Mouse (Mus musculus): ENCODE measurements around the gene Col9a2. TPM values are rescaled to one million over a fixed set of nuclear protein-coding genes. Genes with fewer than 3 reads are reported as not detected.

Gene Col9a2
- polyA plus RNA-seq, 1 experiment from 2014 or later: 8.1 TPM

GRCm38 (mm10) chr4:121007006-121007405 is 32.2 kb upstream of the Col9a2 start:
- Histone ChIP-seq H3K9ac (replicated peaks; ENCODE audit: low read depth, low read length) (no peak overlapping the region), H3K27me3 (ENCODE audit: control insufficient read depth, insufficient read depth, low read length) (no peaks in the 10 kb centered on the region), H3K4me3 (ENCODE audit: low read depth, low read length) (no peak overlapping the region), H3K27ac (ENCODE audit: low read depth, low read length) (no peak overlapping the region), H3K9me3 (ENCODE audit: control insufficient read depth, low read length) (no peaks in the 10 kb centered on the region), H3K4me2 (ENCODE audit: low read depth, low read length) (no peak overlapping the region), H3K36me3 (ENCODE audit: control insufficient read depth, insufficient read depth, low read length) (no peaks in the 10 kb centered on the region), H3K4me1 (ENCODE audit: control insufficient read depth, insufficient read depth, low read length) (peaks cover 30% of the 10 kb centered on the region)
- ATAC-seq (ENCODE audit: low read depth): no peak

GRCm38 (mm10) chr4:121008071-121008745 is 31.0 kb upstream of the Col9a2 start:
- WGBS: 61% methylated on average over 3 of the region's 3 CpGs
- Histone ChIP-seq H3K27me3 (ENCODE audit: control insufficient read depth, insufficient read depth, low read length) (no peaks in the 10 kb centered on the region), H3K36me3 (ENCODE audit: control insufficient read depth, insufficient read depth, low read length) (no peaks in the 10 kb centered on the region), H3K9me3 (ENCODE audit: control insufficient read depth, low read length) (no peaks in the 10 kb centered on the region), H3K27ac (ENCODE audit: low read depth, low read length) (no peak overlapping the region), H3K4me3 (ENCODE audit: low read depth, low read length) (no peak overlapping the region), H3K4me1 (ENCODE audit: control insufficient read depth, insufficient read depth, low read length) (peaks cover 20% of the 10 kb centered on the region; the same call in 1 of the 2 replicates), H3K4me2 (ENCODE audit: low read depth, low read length) (no peak overlapping the region), H3K9ac (replicated peaks; ENCODE audit: low read depth, low read length) (no peak overlapping the region)
- no peak for ATAC-seq (ENCODE audit: low read depth)

- Histone ChIP-seq H3K4me2 (ENCODE audit: low read depth, low read length) (no peak overlapping the region), H3K4me1 (ENCODE audit: control insufficient read depth, insufficient read depth, low read length) (peaks cover 14% of the 10 kb centered on the region; the same call in 1 of the 2 replicates), H3K27me3 (ENCODE audit: control insufficient read depth, insufficient read depth, low read length) (no peaks in the 10 kb centered on the region), H3K4me3 (ENCODE audit: low read depth, low read length) (no peak overlapping the region), H3K9ac (replicated peaks; ENCODE audit: low read depth, low read length) (no peak overlapping the region), H3K9me3 (ENCODE audit: control insufficient read depth, low read length) (no peaks in the 10 kb centered on the region), H3K36me3 (ENCODE audit: control insufficient read depth, insufficient read depth, low read length) (no peaks in the 10 kb centered on the region), H3K27ac (ENCODE audit: low read depth, low read length) (no peak overlapping the region)
- no peak for ATAC-seq (ENCODE audit: low read depth)
- WGBS: 81% methylated on average over 5 of the region's 5 CpGs
These were observed 30.0 kb upstream of the Col9a2 start for GRCm38 (mm10) chr4:121009151-121009550.

GRCm38 (mm10) chr4:121010770-121011549 is 28.2 kb upstream of the Col9a2 start:
- Histone ChIP-seq H3K36me3 (ENCODE audit: control insufficient read depth, insufficient read depth, low read length) (no peaks in the 10 kb centered on the region), H3K4me2 (ENCODE audit: low read depth, low read length) (peak overlapping the region; percentile 6; the same call in 1 of the 2 replicates), H3K4me3 (ENCODE audit: low read depth, low read length) (no peak overlapping the region), H3K9ac (replicated peaks; ENCODE audit: low read depth, low read length) (no peak overlapping the region), H3K27me3 (ENCODE audit: control insufficient read depth, insufficient read depth, low read length) (no peaks in the 10 kb centered on the region), H3K4me1 (ENCODE audit: control insufficient read depth, insufficient read depth, low read length) (peaks cover 29% of the 10 kb centered on the region), H3K27ac (ENCODE audit: low read depth, low read length) (no peak overlapping the region), H3K9me3 (ENCODE audit: control insufficient read depth, low read length) (no peaks in the 10 kb centered on the region)
- 85% methylated on average over 11 of the region's 11 CpGs for WGBS
- no peak for ATAC-seq (ENCODE audit: low read depth)

GRCm38 (mm10) chr4:121014594-121015267 is 24.5 kb upstream of the Col9a2 start:
- Histone ChIP-seq H3K27me3 (ENCODE audit: control insufficient read depth, insufficient read depth, low read length) (no peaks in the 10 kb centered on the region), H3K4me2 (ENCODE audit: low read depth, low read length) (peak overlapping the region; percentile 80), H3K4me1 (ENCODE audit: control insufficient read depth, insufficient read depth, low read length) (peaks cover 25% of the 10 kb centered on the region), H3K9ac (replicated peaks; ENCODE audit: low read depth, low read length) (no peak overlapping the region), H3K27ac (ENCODE audit: low read depth, low read length) (no peak overlapping the region), H3K36me3 (ENCODE audit: control insufficient read depth, insufficient read depth, low read length) (no peaks in the 10 kb centered on the region), H3K4me3 (ENCODE audit: low read depth, low read length) (peak overlapping the region; percentile 96; the same call in 1 of the 2 replicates), H3K9me3 (ENCODE audit: control insufficient read depth, low read length) (no peaks in the 10 kb centered on the region)
- ATAC-seq (ENCODE audit: low read depth): no peak
- 85% methylated on average over 10 of the region's 10 CpGs for WGBS

GRCm38 (mm10) chr4:121015268-121015659 is 23.9 kb upstream of the Col9a2 start:
- peak overlapping the region; percentile 80 for H3K4me2 ChIP-seq (ENCODE audit: low read depth, low read length)
- H3K4me3 ChIP-seq (ENCODE audit: low read depth, low read length): peak overlapping the region; percentile 96
- no peak for ATAC-seq (ENCODE audit: low read depth)
- no peaks in the 10 kb centered on the region for H3K27me3 ChIP-seq (ENCODE audit: control insufficient read depth, insufficient read depth, low read length)
- H3K9ac ChIP-seq (replicated peaks; ENCODE audit: low read depth, low read length): no peak overlapping the region
- H3K36me3 ChIP-seq (ENCODE audit: control insufficient read depth, insufficient read depth, low read length): no peaks in the 10 kb centered on the region
- H3K9me3 ChIP-seq (ENCODE audit: control insufficient read depth, low read length): no peaks in the 10 kb centered on the region
- peaks cover 24% of the 10 kb centered on the region for H3K4me1 ChIP-seq (ENCODE audit: control insufficient read depth, insufficient read depth, low read length)
- WGBS: 84% methylated on average over 7 of the region's 7 CpGs
- no peak overlapping the region for H3K27ac ChIP-seq (ENCODE audit: low read depth, low read length)

- Histone ChIP-seq H3K36me3 (ENCODE audit: control insufficient read depth, insufficient read depth, low read length) (no peaks in the 10 kb centered on the region), H3K4me3 (ENCODE audit: low read depth, low read length) (peak overlapping the region; percentile 96), H3K9me3 (ENCODE audit: control insufficient read depth, low read length) (no peaks in the 10 kb centered on the region), H3K4me2 (ENCODE audit: low read depth, low read length) (peak overlapping the region; percentile 80), H3K27ac (ENCODE audit: low read depth, low read length) (peak overlapping the region; percentile 63), H3K9ac (replicated peaks; ENCODE audit: low read depth, low read length) (peak overlapping the region; percentile 86), H3K27me3 (ENCODE audit: control insufficient read depth, insufficient read depth, low read length) (no peaks in the 10 kb centered on the region), H3K4me1 (ENCODE audit: control insufficient read depth, insufficient read depth, low read length) (peaks cover 24% of the 10 kb centered on the region)
- 7% methylated on average over 37 of the region's 40 CpGs for WGBS
- ATAC-seq (ENCODE audit: low read depth): peak; percentile 58
These were observed 22.9 kb upstream of the Col9a2 start for GRCm38 (mm10) chr4:121016021-121016898.

- peak; percentile 96 for ATAC-seq (ENCODE audit: low read depth)
- 0% methylated on average over 33 of the region's 48 CpGs for whole genome bisulfite sequencing
- no peaks in the 10 kb centered on the region for H3K9me3 ChIP-seq (ENCODE audit: control insufficient read depth, low read length)
These were observed 22.1 kb upstream of the Col9a2 start, which contains the start of gene Smap2 for GRCm38 (mm10) chr4:121016928-121017657. Gene Smap2, minus strand, starts transcription at chr4:121017247.

More at GRCm38 (mm10) chr4:121016928-121017657, 22.1 kb upstream of the Col9a2 start, which contains the start of gene Smap2:
- Histone ChIP-seq H3K27me3 (ENCODE audit: control insufficient read depth, insufficient read depth, low read length) (no peaks in the 10 kb centered on the region), H3K4me2 (ENCODE audit: low read depth, low read length) (peak within 1 kb of the TSS; percentile 80), H3K9ac (replicated peaks; ENCODE audit: low read depth, low read length) (peak within 1 kb of the TSS; percentile 86), H3K4me3 (ENCODE audit: low read depth, low read length) (peak within 1 kb of the TSS; percentile 96), H3K27ac (ENCODE audit: low read depth, low read length) (peak within 1 kb of the TSS; percentile 63), H3K36me3 (ENCODE audit: control insufficient read depth, insufficient read depth, low read length) (no peaks in the 10 kb centered on the region), H3K4me1 (ENCODE audit: control insufficient read depth, insufficient read depth, low read length) (peaks cover 18% of the 10 kb centered on the region)

All from neural tube, embryonic 14.5 days (tissue).